Mouse (Mus musculus) stomach, postnatal 0 days (tissue): ENCODE measurements around the gene Ptpn14. TPM values are rescaled to one million over a fixed set of nuclear protein-coding genes. Genes with fewer than 3 reads are reported as not detected.
A peak's percentile ranks its signal among the peaks of the same experiment; 100 is the strongest.

Source experiments
- ATAC-seq: fragments of 200-750 bp; cut with Nextera tagmentation; 2 replicates; pipeline ENCODE4 v1.8.0; 2017; ENCODE audit not compliant: low FRiP score, low TSS enrichment
- DNase-seq: peaks from one replicate; pipeline ENCODE4 v3.0.0-alpha.2; 2016; ENCODE audit warnings: low spot score
- H3K27ac ChIP-seq: fragments of 300-500 bp; sonication (generic); replicated peaks from 2 replicates; pipeline ENCODE4 v1.5.1; 2014; ENCODE audit warnings: mild to moderate bottlenecking, control low read depth
- H3K27me3 ChIP-seq: fragments of 300-500 bp; sonication (generic); 2 replicates; pipeline ENCODE4 v1.6.1; 2014; ENCODE audit warnings: low read length; ENCODE audit not compliant: control insufficient read depth, insufficient read depth
- H3K36me3 ChIP-seq: fragments of 300-500 bp; sonication (generic); 2 replicates; pipeline ENCODE4 v1.6.1; 2014; ENCODE audit warnings: low read length, mixed read lengths; ENCODE audit not compliant: control insufficient read depth, insufficient read depth
- H3K4me1 ChIP-seq: fragments of 300-500 bp; sonication (generic); replicated peaks from 2 replicates; pipeline ENCODE4 v1.6.1; 2014; ENCODE audit warnings: antibody characterized with exemption; ENCODE audit not compliant: control insufficient read depth, insufficient read depth
- H3K4me2 ChIP-seq: fragments of 300-500 bp; sonication (generic); replicated peaks from 2 replicates; pipeline ENCODE4 v1.6.1; 2014; ENCODE audit warnings: low read depth, mild to moderate bottlenecking, control low read depth, moderate library complexity
- H3K4me3 ChIP-seq: fragments of 300-500 bp; sonication (generic); 2 replicates; pipeline ENCODE4 v1.5.1; 2014; ENCODE audit warnings: low read depth, low read length, control low read depth
- H3K9ac ChIP-seq: fragments of 300-500 bp; sonication (generic); 2 replicates; pipeline ENCODE4 v1.6.1; 2014; ENCODE audit warnings: mild to moderate bottlenecking, low read length, control low read depth, mixed read lengths
- H3K9me3 ChIP-seq: fragments of 300-500 bp; sonication (generic); 2 replicates; pipeline ENCODE4 v1.6.1; 2016; ENCODE audit warnings: low read length; ENCODE audit not compliant: control insufficient read depth
- CTCF ChIP-seq: IDR thresholded peaks from 2 replicates; pipeline ENCODE4 v1.5.1; 2016; ENCODE audit warnings: antibody characterized with exemption, low read depth, mild to moderate bottlenecking, moderate library complexity
- EP300 ChIP-seq: optimal IDR thresholded peaks from 2 replicates; pipeline ENCODE3; 2016; ENCODE audit warnings: antibody characterized with exemption
- WGBS: fragments of 180-500 bp; shearing (Covaris S2); extraction: QIAGEN DNeasy Blood & Tissue Kit; methylation state at CpG from one replicate; pipeline ENCODE4 v1.1.7; 2014; 5-methylcytosine and 5-hydroxymethylcytosine counted together
- polyA plus RNA-seq: library from polyadenylated mRNA; unstranded; fragments of >200 nt; fragmentation: Nextera tagmentation; extraction: Ambion mirVana; gene quantifications from 2 replicates; pipeline ENCODE4 v1.2.1, GENCODE M21; 2015

Gene Ptpn14
- polyA plus RNA-seq, 1 experiment from 2014 or later = 4.5 TPM

- Histone ChIP-seq H3K4me3 (no peak overlapping the region), H3K27me3 (no peaks in the 10 kb centered on the region), H3K27ac (no peak overlapping the region), H3K9me3 (no peaks in the 10 kb centered on the region), H3K4me2 (no peak overlapping the region), H3K36me3 (0 out of 2 replicates have a peak, but pooled peaks cover 10% of the 10 kb centered on the region), H3K9ac (no peak overlapping the region), H3K4me1 (peaks cover 9% of the 10 kb centered on the region)
- no peak for DNase-seq
- ATAC-seq = no peak
- TF ChIP-seq CTCF (no peak), EP300 (no peak)
- WGBS = 81% methylated on average over 15 of the region's 15 CpGs
Measured at GRCm38 (mm10) chr1:189864846-189865560, 136.9 kb downstream of the Ptpn14 start.

- no peak for DNase-seq
Measured at GRCm38 (mm10) chr1:189866621-189867020, 138.6 kb downstream of the Ptpn14 start.

GRCm38 (mm10) chr1:189867034-189867433, 139.0 kb downstream of the Ptpn14 start:
- DNase-seq (no peak), ATAC-seq (peak; percentile 50)
- H3K9me3 ChIP-seq = no peaks in the 10 kb centered on the region
- H3K4me3 ChIP-seq = no peak overlapping the region
- no peak overlapping the region for H3K9ac ChIP-seq
- peak overlapping the region; percentile 11; the same call in 1 of the 2 replicates for H3K4me2 ChIP-seq
- no peaks in the 10 kb centered on the region for H3K27me3 ChIP-seq
- 0 out of 2 replicates have a peak, but pooled peaks cover 10% of the 10 kb centered on the region for H3K36me3 ChIP-seq
- TF ChIP-seq CTCF = no peak
- TF ChIP-seq EP300 = no peak
- WGBS = 18% methylated on average over 5 of the region's 5 CpGs
- H3K4me1 ChIP-seq = peaks cover 9% of the 10 kb centered on the region
- H3K27ac ChIP-seq = peak overlapping the region; percentile 89

More at GRCm38 (mm10) chr1:189866621-189867020, 138.6 kb downstream of the Ptpn14 start:
- Histone ChIP-seq H3K9me3 (no peaks in the 10 kb centered on the region), H3K4me1 (peaks cover 9% of the 10 kb centered on the region), H3K36me3 (0 out of 2 replicates have a peak, but pooled peaks cover 10% of the 10 kb centered on the region), H3K27ac (peak overlapping the region; percentile 89), H3K9ac (no peak overlapping the region), H3K4me3 (no peak overlapping the region), H3K4me2 (no peak overlapping the region), H3K27me3 (no peaks in the 10 kb centered on the region)
- ATAC-seq = no peak
- WGBS = 55% methylated on average over 6 of the region's 6 CpGs
- TF ChIP-seq EP300 (no peak), CTCF (no peak)

- DNase-seq (peak; percentile 87), ATAC-seq (peak; percentile 93)
- H3K9me3 ChIP-seq = no peaks in the 10 kb centered on the region
- 0 out of 2 replicates have a peak, but pooled peaks cover 10% of the 10 kb centered on the region for H3K36me3 ChIP-seq
- 20% methylated on average over 9 of the region's 9 CpGs for WGBS
- peak overlapping the region; percentile 89 for H3K27ac ChIP-seq
- H3K27me3 ChIP-seq = no peaks in the 10 kb centered on the region
- TF ChIP-seq EP300 = no peak
- no peak for TF ChIP-seq CTCF
- peak overlapping the region; percentile 11; the same call in 1 of the 2 replicates for H3K4me2 ChIP-seq
- H3K9ac ChIP-seq = no peak overlapping the region
- H3K4me3 ChIP-seq = no peak overlapping the region
- H3K4me1 ChIP-seq = peaks cover 9% of the 10 kb centered on the region
Measured at GRCm38 (mm10) chr1:189867497-189867896, 139.4 kb downstream of the Ptpn14 start.

GRCm38 (mm10) chr1:189868036-189868435, 140.0 kb downstream of the Ptpn14 start:
- Histone ChIP-seq H3K27ac (peak overlapping the region; percentile 89; the same call in 1 of the 2 replicates), H3K4me1 (peaks cover 9% of the 10 kb centered on the region), H3K9me3 (no peaks in the 10 kb centered on the region), H3K36me3 (0 out of 2 replicates have a peak, but pooled peaks cover 10% of the 10 kb centered on the region), H3K9ac (no peak overlapping the region), H3K27me3 (no peaks in the 10 kb centered on the region), H3K4me3 (no peak overlapping the region), H3K4me2 (no peak overlapping the region)
- DNase-seq = peak; percentile 54
- peak; percentile 51 for TF ChIP-seq CTCF
- no peak for TF ChIP-seq EP300
- WGBS = 59% methylated on average over 10 of the region's 10 CpGs
- ATAC-seq = peak; percentile 41

- ATAC-seq (no peak), DNase-seq (no peak)
- H3K4me2 ChIP-seq = no peak overlapping the region
- no peaks in the 10 kb centered on the region for H3K9me3 ChIP-seq
- H3K36me3 ChIP-seq = 0 out of 2 replicates have a peak, but pooled peaks cover 7% of the 10 kb centered on the region
- TF ChIP-seq EP300 = no peak
- peak; percentile 62 for TF ChIP-seq CTCF
- no peak overlapping the region for H3K9ac ChIP-seq
- WGBS = 87% methylated on average over 18 of the region's 18 CpGs
- no peak overlapping the region for H3K27ac ChIP-seq
- H3K4me1 ChIP-seq = peaks cover 9% of the 10 kb centered on the region
- no peaks in the 10 kb centered on the region for H3K27me3 ChIP-seq
- no peak overlapping the region for H3K4me3 ChIP-seq
Measured at GRCm38 (mm10) chr1:189869651-189870270, 141.7 kb downstream of the Ptpn14 start.
